9 mouse cellular contexts compared by ENCODE assay signal in genomic region chr12:104638156-104638555, GRCm38 (mm10).
DNase-seq lines count a peak whose midpoint lies in the region; ATAC-seq and TF ChIP-seq lines count a peak whose summit lies in the region.
"Had no signal": no experiment of that assay in that cellular context is flagged by ENCODE, and none has a peak within 500 bp of the region (broad histone marks: within the 10 kb centered on the region; RNA-seq: fewer than 3 reads in every experiment).

No protein-coding gene starts in this region.

- TF ChIP-seq CTCF in hindbrain, postnatal 0 days (IDR thresholded peaks at IDR 0.05; ENCODE audit: low read depth), result no peak

- no peaks in the 10 kb centered on the region for H3K9me3 ChIP-seq in heart, embryonic 13.5 days
- no peaks in the 10 kb centered on the region for H3K9me3 ChIP-seq in hindbrain, postnatal 0 days (ENCODE audit: low read length)
- H3K9me3 ChIP-seq: liver, embryonic 13.5 days had no signal

- H3K9ac ChIP-seq in heart, embryonic 13.5 days, result no peak overlapping the region
- H3K9ac ChIP-seq in hindbrain, postnatal 0 days (replicated peaks; ENCODE audit: low read length), result no peak overlapping the region
- H3K9ac ChIP-seq: liver, embryonic 13.5 days had no signal

- H3K4me1 ChIP-seq in heart, embryonic 13.5 days, result peaks cover 23% of the 10 kb centered on the region
- 0 out of 2 replicates have a peak, but pooled peaks cover 3% of the 10 kb centered on the region for H3K4me1 ChIP-seq in hindbrain, postnatal 0 days (ENCODE audit: insufficient read depth, low read length)
- H3K4me1 ChIP-seq: liver, embryonic 13.5 days had no signal

- ATAC-seq in heart, embryonic 13.5 days (ENCODE audit: extremely low read depth, insufficient number of reproducible peaks, low FRiP score, low TSS enrichment), result no peak
- no peak for ATAC-seq in hindbrain, postnatal 0 days

- DNase-seq in heart, adult 9 months (ENCODE audit: low spot score in 2 of 2), result no peak
- DNase-seq in embryo, embryonic 11 days, result peak; percentile 50
- no peak for DNase-seq in hindbrain, postnatal 0 days (ENCODE audit: low spot score)
- DNase-seq in lung, postnatal 36 days, result peak; percentile 9
- DNase-seq in thymus, postnatal 25 days, result no peak
- DNase-seq in layer of hippocampus, adult 9-10 months (ENCODE audit: low spot score), result no peak
- no peak for DNase-seq in left cerebral cortex, adult 18-20 months (ENCODE audit: low spot score in 2 of 2)
- DNase-seq: liver, embryonic 13.5 days had no signal

- peak overlapping the region; percentile 21; the same call in 1 of the 2 replicates for H3K4me3 ChIP-seq in heart, embryonic 13.5 days
- no peak overlapping the region for H3K4me3 ChIP-seq in hindbrain, postnatal 0 days (ENCODE audit: low read length)
- H3K4me3 ChIP-seq: liver, embryonic 13.5 days had no signal

- 28% methylated on average over 8 of the region's 8 CpGs for WGBS in heart, embryonic 13.5 days
- WGBS in hindbrain, postnatal 0 days, result 32% methylated on average over 8 of the region's 8 CpGs

- H3K4me2 ChIP-seq in heart, embryonic 13.5 days, result peak overlapping the region; percentile 58
- peak overlapping the region; percentile 27; the same call in 1 of the 2 replicates for H3K4me2 ChIP-seq in hindbrain, postnatal 0 days (ENCODE audit: low read depth, low read length)
- H3K4me2 ChIP-seq: liver, embryonic 13.5 days had no signal

- H3K27me3 ChIP-seq in heart, embryonic 13.5 days (replicated peaks), result peaks cover 66% of the 10 kb centered on the region
- H3K27me3 ChIP-seq in hindbrain, postnatal 0 days (ENCODE audit: insufficient read depth, low read length), result no peaks in the 10 kb centered on the region; the same call in 1 of the 2 replicates

- no peak overlapping the region for H3K27ac ChIP-seq in heart, embryonic 13.5 days (replicated peaks)
- no peak overlapping the region for H3K27ac ChIP-seq in hindbrain, postnatal 0 days
- H3K27ac ChIP-seq: liver, embryonic 13.5 days had no signal

- H3K36me3 ChIP-seq in heart, embryonic 13.5 days, result no peaks in the 10 kb centered on the region
- H3K36me3 ChIP-seq in hindbrain, postnatal 0 days (ENCODE audit: insufficient read depth, low read length), result no peaks in the 10 kb centered on the region
- H3K36me3 ChIP-seq: liver, embryonic 13.5 days had no signal

Comparison
In these comparisons a context has a peak if more than half of its experiments do, and no peak if none do; other contexts are left out.
1. DNase-seq: peak in embryo, embryonic 11 days (single experiment) and lung, postnatal 36 days (single experiment); none in heart, adult 9 months (0 of 2), hindbrain, postnatal 0 days (single experiment), thymus, postnatal 25 days (single experiment), layer of hippocampus, adult 9-10 months (single experiment) and left cerebral cortex, adult 18-20 months (0 of 2).